In genomic region chr14:103100296-103100695, GRCm38 (mm10) we compare ENCODE assay signal across 12 mouse cellular contexts. TPM values are rescaled to one million over a fixed set of nuclear protein-coding genes. Genes with fewer than 3 reads are reported as not detected.
DNase-seq lines count a peak whose midpoint lies in the region; ATAC-seq and TF ChIP-seq lines count a peak whose summit lies in the region.
"Had no signal": no experiment of that assay in that cellular context is flagged by ENCODE, and none has a peak within 500 bp of the region (broad histone marks: within the 10 kb centered on the region; RNA-seq: fewer than 3 reads in every experiment).

No protein-coding gene starts in this region.

- no peaks in the 10 kb centered on the region for H3K9me3 ChIP-seq in heart, embryonic 12.5 days (replicated peaks)
- H3K9me3 ChIP-seq in lung, postnatal 0 days (ENCODE audit: low read length): no peaks in the 10 kb centered on the region
- H3K9me3 ChIP-seq in heart, postnatal 0 days (replicated peaks; ENCODE audit: control insufficient read depth, low read length): no peaks in the 10 kb centered on the region
- H3K9me3 ChIP-seq in liver, embryonic 16.5 days (replicated peaks; ENCODE audit: control insufficient read depth, low read length): no peaks in the 10 kb centered on the region
- H3K9me3 ChIP-seq: forebrain, embryonic 12.5 days had no signal

- H3K9ac ChIP-seq in heart, embryonic 12.5 days: no peak overlapping the region
- no peak overlapping the region; the same call in 1 of the 2 replicates for H3K9ac ChIP-seq in lung, postnatal 0 days (replicated peaks; ENCODE audit: low read depth)
- no peak overlapping the region for H3K9ac ChIP-seq in heart, postnatal 0 days (replicated peaks; ENCODE audit: low read depth, low read length)
- H3K9ac ChIP-seq in liver, embryonic 16.5 days (ENCODE audit: low read depth, low read length): peak overlapping the region; percentile 99; the same call in 1 of the 2 replicates

- WGBS in heart, embryonic 12.5 days: 84% methylated on average over 13 of the region's 13 CpGs
- whole genome bisulfite sequencing in lung, postnatal 0 days: 47% methylated on average over 13 of the region's 13 CpGs
- 80% methylated on average over 13 of the region's 13 CpGs for WGBS in heart, postnatal 0 days
- WGBS in liver, embryonic 16.5 days (ENCODE audit: insufficient replicate concordance): 80% methylated on average over 13 of the region's 13 CpGs

- peak overlapping the region; percentile 10; the same call in 1 of the 2 replicates for H3K4me2 ChIP-seq in heart, embryonic 12.5 days
- H3K4me2 ChIP-seq in lung, postnatal 0 days (replicated peaks; ENCODE audit: low read depth, low read length): peak overlapping the region; percentile 52; the same call in 1 of the 2 replicates
- H3K4me2 ChIP-seq in heart, postnatal 0 days (ENCODE audit: low read depth, low read length): peak overlapping the region; percentile 88
- peak overlapping the region; percentile 70 for H3K4me2 ChIP-seq in liver, embryonic 16.5 days (ENCODE audit: low read depth, low read length)

- H3K4me1 ChIP-seq in heart, embryonic 12.5 days (replicated peaks): peaks cover 10% of the 10 kb centered on the region
- peaks cover 14% of the 10 kb centered on the region; the same call in 1 of the 2 replicates for H3K4me1 ChIP-seq in lung, postnatal 0 days (ENCODE audit: insufficient read depth, low read depth, low read length)
- H3K4me1 ChIP-seq in heart, postnatal 0 days (ENCODE audit: control insufficient read depth, insufficient read depth): peaks cover 10% of the 10 kb centered on the region
- peaks cover 20% of the 10 kb centered on the region for H3K4me1 ChIP-seq in liver, embryonic 16.5 days (ENCODE audit: control insufficient read depth, low read depth, low read length)

- H3K4me3 ChIP-seq in heart, embryonic 12.5 days: no peak overlapping the region
- peak overlapping the region; percentile 97; the same call in 1 of the 2 replicates for H3K4me3 ChIP-seq in lung, postnatal 0 days (ENCODE audit: low read depth, low read length)
- peak overlapping the region; percentile 100; the same call in 1 of the 2 replicates for H3K4me3 ChIP-seq in heart, postnatal 0 days (ENCODE audit: low read depth, low read length)
- H3K4me3 ChIP-seq in liver, embryonic 16.5 days (ENCODE audit: low read depth, low read length): peak overlapping the region; percentile 96

- TF ChIP-seq EP300 in lung, postnatal 0 days (IDR thresholded peaks at IDR 0.05): no peak
- TF ChIP-seq EP300 in heart, postnatal 0 days (IDR thresholded peaks at IDR 0.05; ENCODE audit: low read depth): no peak

- no peak for DNase-seq in heart, postnatal 25 days (ENCODE audit: low spot score)
- peak; percentile 60 for DNase-seq in lung, postnatal 0 days (ENCODE audit: low spot score)
- no peak for DNase-seq in lung, postnatal 4 days
- no peak for DNase-seq in heart, postnatal 0 days (ENCODE audit: low spot score)
- no peak for DNase-seq in cerebellum, adult 9-11 months

- peaks cover 7% of the 10 kb centered on the region; the same call in 1 of the 2 replicates for H3K36me3 ChIP-seq in heart, embryonic 12.5 days
- no peaks in the 10 kb centered on the region for H3K36me3 ChIP-seq in lung, postnatal 0 days (ENCODE audit: insufficient read depth, low read length)
- peaks cover 2% of the 10 kb centered on the region; the same call in 1 of the 2 replicates for H3K36me3 ChIP-seq in heart, postnatal 0 days (replicated peaks; ENCODE audit: control insufficient read depth, insufficient read depth, low read length)
- H3K36me3 ChIP-seq in liver, embryonic 16.5 days (ENCODE audit: control insufficient read depth, insufficient read depth): peaks cover 3% of the 10 kb centered on the region

- H3K27me3 ChIP-seq in heart, embryonic 12.5 days (replicated peaks): no peaks in the 10 kb centered on the region
- H3K27me3 ChIP-seq in lung, postnatal 0 days (replicated peaks; ENCODE audit: insufficient read depth, low read length): no peaks in the 10 kb centered on the region
- H3K27me3 ChIP-seq in heart, postnatal 0 days (ENCODE audit: control insufficient read depth, insufficient read depth, low read length): no peaks in the 10 kb centered on the region
- H3K27me3 ChIP-seq in liver, embryonic 16.5 days (ENCODE audit: control insufficient read depth, insufficient read depth, low read depth, low read length): no peaks in the 10 kb centered on the region
- H3K27me3 ChIP-seq: forebrain, embryonic 12.5 days had no signal

- H3K27ac ChIP-seq in heart, embryonic 12.5 days (ENCODE audit: poor library complexity, severe bottlenecking): no peak overlapping the region
- peak overlapping the region; percentile 100 for H3K27ac ChIP-seq in lung, postnatal 0 days (ENCODE audit: low read length)
- no peak overlapping the region for H3K27ac ChIP-seq in heart, postnatal 0 days (ENCODE audit: low read depth)
- no peak overlapping the region; the same call in 1 of the 2 replicates for H3K27ac ChIP-seq in liver, embryonic 16.5 days (ENCODE audit: low read length)

- ATAC-seq in heart, embryonic 12.5 days (ENCODE audit: insufficient number of reproducible peaks, low FRiP score): no peak
- ATAC-seq in lung, postnatal 0 days: no peak
- no peak for ATAC-seq in heart, postnatal 0 days (ENCODE audit: insufficient read depth, low read depth)
- no peak for ATAC-seq in liver, embryonic 16.5 days (ENCODE audit: low read depth)
- ATAC-seq in monocyte, adult 5-6 weeks (replicated peaks; ENCODE audit: insufficient number of reproducible peaks, low FRiP score, low TSS enrichment, poor library complexity, severe bottlenecking): no peak

- intact Hi-C loops in heart, postnatal 25 days (cut with DNase I): loop anchor here (5.0 kb wide), 1 partner anchor 242 kb away; no protein-coding TSS in a partner anchor

- TF ChIP-seq CTCF in lung, postnatal 0 days (IDR thresholded peaks at IDR 0.05): no peak
- no peak for TF ChIP-seq CTCF in heart, postnatal 0 days (IDR thresholded peaks at IDR 0.05; ENCODE audit: low read depth)

RNA-seq across cellular contexts. Expression of gene Fbxl3, which starts 0.9 kb away (rescaled TPM):
- 26.5 and 28.3 TPM in 2 replicates for polyA plus RNA-seq in heart, embryonic 12.5 days (2016; fragmentation: Nextera tagmentation; extraction: Ambion mirVana)
- total RNA-seq in heart, postnatal 25 days (2021): 10 to 100 TPM; 53.9 to 55.5 TPM
- polyA plus RNA-seq in lung, postnatal 0 days (2015; fragmentation: Nextera tagmentation; extraction: Ambion mirVana): 31.6 and 35.4 TPM in 2 replicates
- 74.3 and 99.7 TPM in 2 replicates for total RNA-seq in heart, postnatal 0 days (2014; rRNA removed; ENCODE audit: low replicate concordance)
- polyA plus RNA-seq in heart, postnatal 0 days (2015; fragmentation: Nextera tagmentation; extraction: Ambion mirVana): 16.7 and 17.0 TPM in 2 replicates
- polyA plus RNA-seq in liver, embryonic 16.5 days (2015; fragmentation: Nextera tagmentation; extraction: Ambion mirVana): 13.7 and 14.6 TPM in 2 replicates
- total RNA-seq in monocyte, adult 5-6 weeks (2017): 179 to 209 TPM (median 190 TPM) in 3 replicates

RNA-seq across cellular contexts. Expression of gene Cln5, which starts 30.3 kb away (rescaled TPM):
- polyA plus RNA-seq in heart, embryonic 12.5 days (2016; fragmentation: Nextera tagmentation; extraction: Ambion mirVana): 31.0 TPM in 2 replicates
- total RNA-seq in heart, postnatal 25 days (2021): 10 to 100 TPM; 17.1 to 18.7 TPM
- polyA plus RNA-seq in lung, postnatal 0 days (2015; fragmentation: Nextera tagmentation; extraction: Ambion mirVana): 37.7 and 41.9 TPM in 2 replicates
- total RNA-seq in heart, postnatal 0 days (2014; rRNA removed; ENCODE audit: low replicate concordance): 14.7 and 17.3 TPM in 2 replicates
- polyA plus RNA-seq in heart, postnatal 0 days (2015; fragmentation: Nextera tagmentation; extraction: Ambion mirVana): 21.8 and 22.9 TPM in 2 replicates
- 17.0 and 17.2 TPM in 2 replicates for polyA plus RNA-seq in liver, embryonic 16.5 days (2015; fragmentation: Nextera tagmentation; extraction: Ambion mirVana)
- 56.4 to 63.7 TPM (median 61.5 TPM) in 3 replicates for total RNA-seq in monocyte, adult 5-6 weeks (2017)

RNA-seq across cellular contexts. Expression of gene Acod1, which starts 53.5 kb away (rescaled TPM):
- not detected in 2 replicates for polyA plus RNA-seq in heart, embryonic 12.5 days (2016; fragmentation: Nextera tagmentation; extraction: Ambion mirVana)
- total RNA-seq in heart, postnatal 25 days (2021): not detected
- 0.11 and 0.43 TPM in 2 replicates for polyA plus RNA-seq in lung, postnatal 0 days (2015; fragmentation: Nextera tagmentation; extraction: Ambion mirVana)
- total RNA-seq in heart, postnatal 0 days (2014; rRNA removed; ENCODE audit: low replicate concordance): not detected in 2 replicates
- 0.07 TPM in 1 of 2 replicates, not detected in the other for polyA plus RNA-seq in heart, postnatal 0 days (2015; fragmentation: Nextera tagmentation; extraction: Ambion mirVana)
- polyA plus RNA-seq in liver, embryonic 16.5 days (2015; fragmentation: Nextera tagmentation; extraction: Ambion mirVana): 0.05 TPM in 1 of 2 replicates, not detected in the other
- 3.1 to 10.1 TPM (median 3.6 TPM) in 3 replicates for total RNA-seq in monocyte, adult 5-6 weeks (2017)
- total RNA-seq: adrenal gland, adult 2 months; heart, adult 18-20 months; layer of hippocampus, postnatal 36 days had no signal

Comparison
In these comparisons a context has a peak if more than half of its experiments do, and no peak if none do; other contexts are left out.
1. H3K4me2 ChIP-seq: peak in every context shown above with its lines; median percentile 88 in heart, postnatal 0 days; 70 in liver, embryonic 16.5 days; 52 in lung, postnatal 0 days; 10 in heart, embryonic 12.5 days.